Mouse (Mus musculus) gastrocnemius, adult 2 months (tissue): Measurements from ENCODE around the gene A930002H24Rik. TPM values are rescaled to one million over a fixed set of nuclear protein-coding genes. Genes with fewer than 3 reads are reported as not detected.
"Not testable (repeated sequence)": the region's sequence is repeated elsewhere in the genome, so short reads cannot be mapped to it uniquely, and the experiment has no call there.

ENCODE experiments used
- DNase-seq: peaks from one replicate; pipeline ENCODE4 v3.0.0; 2022
- H3K27ac ChIP-seq: fragments of 200-600 bp; 2 replicates; pipeline ENCODE4 v1.8.1; 2022; ENCODE audit warnings: mild to moderate bottlenecking
- H3K4me3 ChIP-seq: fragments of 200-600 bp; 2 replicates; pipeline ENCODE4 v1.8.1; 2022; ENCODE audit warnings: mild to moderate bottlenecking, moderate library complexity
- CTCF ChIP-seq: fragments of 200-600 bp; IDR thresholded peaks from 2 replicates; pipeline ENCODE4 v1.8.1; 2022; ENCODE audit warnings: antibody characterized with exemption, mild to moderate bottlenecking, moderate library complexity
- intact Hi-C: fragments of 180-260 bp; cut with DNase I; formaldehyde crosslinking; loops from one replicate; pipeline ENCODE4 v1.15.1; 2025
- total RNA-seq, 2 experiments: library from RNA; stranded (reverse); gene quantifications; 2 replicates each; pipeline ENCODE4 v1.2.3; 2021

A930002H24Rik gene
- total RNA-seq, 2 experiments from 2014 or later: not detected

DNA sequence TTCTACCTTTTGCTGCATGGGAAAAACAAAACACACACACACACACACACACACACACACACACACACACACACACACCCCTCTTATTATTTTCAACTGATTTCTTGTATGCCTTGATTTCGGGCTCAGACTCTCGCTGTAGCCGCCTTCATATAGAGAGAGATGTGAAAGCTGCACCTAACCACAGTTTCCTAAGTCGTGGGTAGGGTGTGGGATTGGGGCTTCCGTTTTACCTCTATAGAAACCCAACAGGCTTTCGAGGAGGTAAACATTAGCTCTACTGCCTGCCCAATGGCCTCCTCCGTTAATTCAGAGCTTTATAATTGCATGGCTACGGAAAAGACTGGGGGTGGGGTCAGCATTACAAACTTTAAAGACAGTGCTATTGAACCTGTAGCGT lies 13.6 kb downstream of the A930002H24Rik start:
- DNase-seq: no peak
- H3K4me3 ChIP-seq: peak overlapping the region; percentile 79
- peak overlapping the region; percentile 83; the same call in 1 of the 2 replicates for H3K27ac ChIP-seq
- intact Hi-C loops: no loop called here
- no peak for TF ChIP-seq CTCF

DNA sequence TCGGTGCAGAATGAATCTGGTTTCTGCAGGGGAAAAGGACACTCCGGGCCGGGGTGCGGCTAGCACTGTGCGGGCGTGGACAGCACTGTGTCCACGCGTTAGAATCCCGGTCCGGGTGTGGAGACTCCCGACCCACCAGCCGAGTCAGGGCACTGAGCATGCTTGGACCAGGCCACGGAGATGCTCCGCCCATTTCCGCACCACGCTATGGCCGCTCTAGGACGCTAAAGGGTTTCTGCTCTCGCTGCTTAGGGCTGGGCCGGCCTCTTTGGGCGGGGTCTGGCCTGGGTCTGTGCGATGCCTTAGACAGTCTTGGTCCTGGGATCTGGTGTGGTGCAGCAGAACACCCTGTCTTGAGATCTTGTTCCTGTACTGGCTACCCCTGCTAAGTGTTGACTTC lies 14.0 kb downstream of the A930002H24Rik start:
- peak overlapping the region; percentile 83 for H3K27ac ChIP-seq
- DNase-seq: peak; percentile 91
- intact Hi-C loops: no loop called here
- TF ChIP-seq CTCF: no peak
- H3K4me3 ChIP-seq: peak overlapping the region; percentile 79

DNA sequence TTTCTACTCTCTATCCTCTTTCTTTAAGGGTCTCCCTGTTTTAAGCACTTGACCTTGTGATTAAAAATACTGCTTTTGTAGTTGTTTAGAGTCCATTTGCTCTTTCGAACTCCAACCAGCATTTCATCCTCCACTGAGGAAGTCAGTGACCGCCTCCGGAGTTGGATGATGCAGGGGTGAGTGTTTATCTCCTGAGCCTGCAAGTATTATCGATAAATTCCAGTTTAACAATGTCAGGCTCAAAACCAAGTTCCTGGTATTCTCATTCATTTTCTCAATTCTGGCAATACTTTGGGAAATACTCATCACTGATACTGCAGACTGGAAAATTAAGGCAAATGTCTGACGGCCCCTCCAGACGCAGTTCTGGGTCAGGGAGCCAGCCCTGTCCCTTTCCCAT lies 14.4 kb downstream of the A930002H24Rik start:
- H3K4me3 ChIP-seq: peak overlapping the region; percentile 79
- intact Hi-C loops: no loop called here
- DNase-seq: no peak
- TF ChIP-seq CTCF: no peak
- peak overlapping the region; percentile 83 for H3K27ac ChIP-seq

DNA sequence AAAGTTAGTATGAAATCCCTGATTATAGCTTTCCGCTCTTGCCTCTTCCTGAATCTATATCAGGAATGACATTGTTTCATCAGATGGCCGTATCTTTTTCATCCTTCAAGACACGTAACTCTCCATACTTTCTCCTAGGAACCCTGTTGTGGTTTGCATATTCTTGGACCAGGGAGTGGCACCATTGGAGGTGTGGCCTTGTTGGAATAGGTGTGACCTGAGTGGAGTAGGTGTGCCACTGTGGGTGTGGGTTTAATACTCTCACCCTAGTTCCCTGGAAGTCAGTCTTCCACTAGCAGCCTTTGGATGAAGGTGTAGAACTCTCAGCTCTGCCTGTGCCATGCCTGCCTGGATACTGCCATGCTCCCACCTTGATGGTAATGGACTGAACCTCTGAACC lies 17.8 kb downstream of the A930002H24Rik start:
- intact Hi-C loops: not testable (repeated sequence)

DNA sequence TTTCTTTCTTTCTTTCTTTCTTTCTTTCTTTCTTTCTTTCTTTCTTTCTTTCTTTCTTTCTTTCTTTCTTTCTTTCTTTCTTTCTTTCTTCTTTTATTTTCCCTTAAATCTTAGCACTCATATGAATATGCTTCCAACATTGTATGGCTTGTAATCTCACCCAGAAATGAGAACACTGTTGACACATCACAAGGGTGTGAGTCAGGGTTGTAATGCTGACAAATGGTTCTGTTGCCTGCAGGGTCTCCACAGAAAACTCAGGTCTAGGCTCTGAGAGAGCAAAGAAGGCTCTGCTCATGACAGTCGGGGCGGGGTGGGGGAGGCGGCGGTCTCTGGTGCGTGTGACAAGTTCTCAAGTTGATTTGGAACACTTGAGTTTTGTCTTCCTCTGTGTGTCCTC lies 18.7 kb downstream of the A930002H24Rik start:
- no peak for TF ChIP-seq CTCF
- no peak overlapping the region for H3K4me3 ChIP-seq
- no peak overlapping the region for H3K27ac ChIP-seq
- intact Hi-C loops: no loop called here
- no peak for DNase-seq

More for the DNA sequence above, 17.8 kb downstream of the A930002H24Rik start:
- not testable (repeated sequence) for H3K4me3 ChIP-seq, DNase-seq, H3K27ac ChIP-seq

DNA sequence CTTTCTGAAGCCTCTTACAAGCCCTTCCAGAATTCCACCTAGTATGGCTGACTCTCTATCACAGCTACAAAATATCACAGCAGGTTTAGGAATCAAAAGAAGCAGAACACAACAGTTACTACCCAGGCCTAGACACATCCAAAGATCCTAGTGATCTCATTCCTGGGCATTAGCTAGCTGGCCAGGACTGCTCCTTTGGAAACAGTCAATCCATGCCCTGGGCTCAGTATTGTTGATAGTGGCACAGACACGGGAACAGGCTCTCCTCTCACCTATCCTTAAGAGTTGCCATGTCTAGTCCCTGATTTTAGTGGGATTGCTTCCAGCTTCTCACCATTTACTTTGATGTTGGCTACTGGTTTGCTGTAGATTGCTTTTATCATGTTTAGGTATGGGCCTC lies 21.4 kb downstream of the A930002H24Rik start:
- Histone ChIP-seq H3K4me3 (no peak overlapping the region), H3K27ac (no peak overlapping the region)
- intact Hi-C loops: no loop called here
- no peak for DNase-seq
- no peak for TF ChIP-seq CTCF

DNA sequence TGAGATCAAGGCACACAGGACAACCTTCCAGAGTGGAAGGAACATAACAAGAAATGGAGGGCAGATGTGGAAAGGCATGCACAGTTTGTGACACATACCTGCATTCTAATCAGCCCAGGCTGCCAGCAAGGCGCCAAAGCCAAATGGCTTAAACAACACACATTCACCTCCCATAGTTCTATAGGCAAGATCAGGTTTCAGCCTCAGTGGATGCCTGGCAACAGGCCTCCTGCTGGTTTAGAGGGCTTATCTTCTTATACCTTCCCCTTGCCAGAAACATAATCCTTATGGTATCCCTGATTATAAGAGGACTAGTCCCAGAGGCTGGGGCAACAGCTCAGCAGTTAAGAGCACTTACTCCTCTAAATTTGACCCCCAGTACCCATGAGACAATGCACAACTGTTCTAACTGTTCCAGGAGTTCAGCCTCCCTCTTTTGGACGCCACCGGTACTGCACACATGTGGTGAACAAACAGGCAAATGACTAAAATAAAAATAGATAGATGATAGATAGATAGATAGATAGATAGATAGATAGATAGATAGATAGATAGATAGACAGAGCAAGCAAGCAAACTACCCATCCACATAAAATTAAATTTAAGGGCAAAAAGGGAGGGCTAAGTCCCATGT lies 23.8 kb downstream of the A930002H24Rik start:
- no peak for DNase-seq
- peak; percentile 3; the same call in 1 of the 2 replicates for TF ChIP-seq CTCF
- Histone ChIP-seq H3K4me3 (no peak overlapping the region), H3K27ac (no peak overlapping the region)
- intact Hi-C loops: no loop called here

DNA sequence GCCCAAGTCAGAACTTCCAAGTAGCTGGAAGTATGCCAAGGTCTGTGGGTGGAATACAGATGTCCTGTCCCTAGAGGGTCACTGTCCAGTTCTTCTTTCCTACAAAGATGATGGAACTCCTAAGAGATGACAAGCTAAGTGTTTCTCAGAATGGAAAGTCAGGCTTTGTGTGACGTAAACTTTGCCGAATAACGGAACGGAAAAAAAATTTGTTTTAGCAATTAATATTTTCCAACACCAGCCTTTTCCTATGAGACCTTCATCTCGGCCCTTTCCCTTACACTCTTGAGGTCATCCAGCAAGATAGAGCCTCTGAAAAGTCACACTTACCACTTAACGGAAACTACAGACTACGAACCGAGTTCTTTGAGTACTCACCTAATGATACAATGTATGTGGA lies 25.4 kb downstream of the A930002H24Rik start:
- intact Hi-C loops: no loop called here
- no peak for DNase-seq
- no peak for TF ChIP-seq CTCF
- H3K4me3 ChIP-seq: no peak overlapping the region
- no peak overlapping the region for H3K27ac ChIP-seq

DNA sequence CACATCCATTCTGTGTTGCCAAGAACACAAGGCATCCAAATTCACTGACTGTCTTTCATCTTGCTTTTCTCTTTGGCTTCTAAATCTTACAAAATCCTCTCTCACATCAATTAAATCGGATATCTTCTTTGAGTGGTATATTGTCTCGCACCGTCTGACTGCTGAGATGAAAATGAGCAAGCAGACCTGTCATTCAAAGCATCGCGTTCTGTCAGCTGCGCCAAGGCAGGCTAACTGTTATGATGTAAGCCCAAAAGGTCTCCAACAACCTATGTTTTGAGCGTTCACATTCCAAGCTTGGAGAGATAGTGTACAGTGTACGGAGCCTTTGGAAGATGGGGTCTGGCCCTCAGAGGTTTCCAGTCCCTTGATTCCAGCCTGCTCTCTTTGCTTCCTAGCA lies 26.9 kb downstream of the A930002H24Rik start:
- no peak overlapping the region for H3K4me3 ChIP-seq
- no peak for TF ChIP-seq CTCF
- DNase-seq: no peak
- H3K27ac ChIP-seq: no peak overlapping the region
- intact Hi-C loops: no loop called here

DNA sequence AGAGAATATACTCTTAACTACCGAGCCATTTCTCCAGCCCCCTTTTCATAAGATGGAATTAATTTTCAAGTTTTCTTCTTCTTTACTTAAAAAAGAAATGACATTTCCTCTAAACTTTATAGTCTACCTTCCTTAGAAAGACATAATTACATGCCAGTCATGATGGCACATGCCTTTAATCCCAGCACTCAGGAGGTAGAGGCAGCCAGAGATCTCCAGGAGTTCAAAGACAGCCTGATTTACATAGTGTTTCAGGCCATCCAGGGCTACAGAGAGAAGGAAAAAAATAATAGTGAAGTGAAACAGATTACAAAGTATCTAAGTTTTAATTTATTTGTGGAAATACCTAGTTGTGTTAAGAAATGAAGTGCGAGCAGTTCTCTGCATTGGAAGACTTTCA lies 27.4 kb downstream of the A930002H24Rik start:
- DNase-seq: no peak
- intact Hi-C loops: no loop called here
- no peak for TF ChIP-seq CTCF

DNA sequence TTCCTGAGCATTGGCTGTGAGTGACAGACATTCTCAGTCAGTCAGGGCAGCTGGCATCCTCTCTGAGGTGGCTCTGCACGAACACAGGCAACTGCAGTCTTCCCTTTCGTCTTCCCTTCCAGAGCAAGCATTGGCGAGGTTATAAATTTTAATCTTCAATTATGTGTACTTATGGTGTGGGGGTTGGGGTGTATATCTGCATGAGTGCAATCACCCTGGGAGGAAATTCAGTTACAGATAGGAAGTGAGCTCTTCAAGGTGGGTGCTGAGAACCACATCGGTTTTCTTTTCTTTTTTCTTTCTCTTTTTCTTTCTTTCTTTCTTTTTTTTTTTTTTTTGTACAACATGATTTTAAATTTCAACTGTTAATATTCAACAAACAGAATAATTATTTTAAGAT lies 32.0 kb downstream of the A930002H24Rik start:
- no peak for TF ChIP-seq CTCF
- Histone ChIP-seq H3K4me3 (no peak overlapping the region), H3K27ac (no peak overlapping the region)
- intact Hi-C loops: no loop called here
- no peak for DNase-seq

More for the DNA sequence above, 27.4 kb downstream of the A930002H24Rik start:
- Histone ChIP-seq H3K27ac (no peak overlapping the region), H3K4me3 (no peak overlapping the region)

DNA sequence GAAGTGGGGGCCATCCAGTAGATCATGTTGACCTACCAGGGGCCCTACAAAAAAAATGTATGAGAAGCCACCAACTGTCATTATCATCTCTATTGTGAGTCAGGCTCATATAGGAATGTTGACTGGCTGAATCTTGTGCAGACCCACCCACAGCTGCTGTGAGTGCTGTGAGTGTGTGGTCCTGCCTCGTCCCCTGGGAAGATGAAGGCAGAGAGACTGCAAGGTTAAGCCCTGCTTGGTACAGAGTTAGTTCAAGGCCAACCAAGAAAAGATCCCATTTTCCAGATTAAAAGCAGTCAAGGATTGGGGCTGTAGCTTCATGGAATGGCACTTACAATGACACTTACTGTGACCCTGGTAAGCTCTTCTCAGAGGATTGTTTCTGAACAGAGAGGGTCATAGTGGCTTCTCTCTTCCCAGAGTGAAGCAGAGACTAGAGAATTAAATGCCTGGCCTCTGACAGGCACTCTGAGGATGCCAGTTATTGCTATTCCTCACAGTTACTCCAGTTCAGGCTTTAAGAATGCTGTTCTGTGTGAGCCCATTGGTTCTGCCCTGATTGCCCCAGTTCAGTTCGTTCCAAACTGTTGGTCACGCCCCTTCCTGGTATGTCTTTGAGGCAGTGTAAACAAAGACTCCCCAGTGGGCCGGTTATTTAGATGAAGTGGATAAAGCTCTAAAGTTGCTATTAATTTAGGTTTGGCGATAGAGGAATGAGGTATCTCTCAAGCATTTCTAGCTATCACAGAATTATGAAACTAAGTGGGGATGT lies 34.8 kb downstream of the A930002H24Rik start:
- TF ChIP-seq CTCF: no peak
- H3K27ac ChIP-seq: no peak overlapping the region
- intact Hi-C loops: no loop called here
- H3K4me3 ChIP-seq: no peak overlapping the region
- no peak for DNase-seq

DNA sequence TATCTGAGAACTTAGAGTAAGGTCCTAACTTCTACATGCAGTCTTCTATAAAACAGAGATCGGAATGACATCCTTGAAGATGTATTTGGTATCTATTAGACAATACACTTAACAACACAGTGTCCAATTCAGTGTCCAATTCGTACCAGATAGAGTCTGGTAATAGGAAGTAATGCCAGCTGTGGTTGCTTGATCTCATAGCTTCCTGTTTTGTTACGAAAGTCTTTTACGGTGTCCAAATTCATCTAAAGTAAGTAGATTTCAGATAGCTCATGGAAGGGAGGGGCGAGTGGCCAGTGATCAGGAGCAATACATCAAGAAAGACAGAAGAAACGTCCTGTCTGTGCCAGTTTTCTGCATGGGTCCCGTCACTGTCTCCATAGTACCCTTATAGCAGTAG lies 36.8 kb downstream of the A930002H24Rik start:
- H3K27ac ChIP-seq: no peak overlapping the region
- TF ChIP-seq CTCF: no peak
- no peak for DNase-seq
- intact Hi-C loops: no loop called here
- H3K4me3 ChIP-seq: no peak overlapping the region

DNA sequence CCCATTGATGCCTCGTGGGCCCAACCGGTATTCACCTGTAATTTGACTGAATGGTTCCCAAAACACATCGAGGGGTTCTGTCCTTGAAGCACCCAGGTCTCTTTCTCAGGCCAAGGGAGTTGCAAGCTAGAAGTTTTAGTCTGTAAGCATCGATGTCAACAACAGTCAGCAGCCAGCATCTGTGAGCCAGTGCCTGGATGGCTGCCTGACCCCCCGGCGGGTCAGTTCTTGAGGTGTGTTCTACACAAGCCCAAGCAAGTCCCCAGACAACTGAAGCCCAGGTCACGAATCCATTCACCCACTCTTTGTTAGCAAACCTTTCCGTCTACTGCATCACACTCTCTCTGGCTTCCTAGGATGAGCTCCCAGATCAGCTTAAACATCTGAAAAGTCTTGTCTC lies 37.4 kb downstream of the A930002H24Rik start:
- no peak for DNase-seq
- TF ChIP-seq CTCF: no peak
- H3K27ac ChIP-seq: no peak overlapping the region
- intact Hi-C loops: no loop called here
- no peak overlapping the region for H3K4me3 ChIP-seq
